Mouse (Mus musculus): Measurements from ENCODE around the gene Syce3. TPM values are rescaled to one million over a fixed set of nuclear protein-coding genes. Genes with fewer than 3 reads are reported as not detected.

Syce3 gene
- total RNA-seq, 1 experiment from 2014 or later: not detected

GRCm38 (mm10) chr15:89376957-89377356, 33.3 kb downstream of the Syce3 start, which contains the start of gene Tymp:
TSS of gene Tymp (minus strand) at chr15:89377039.
- no peak for ATAC-seq (replicated peaks; ENCODE audit: insufficient number of reproducible peaks, low FRiP score, low TSS enrichment, poor library complexity, severe bottlenecking)

GRCm38 (mm10) chr15:89376040-89376439, 34.3 kb downstream of the Syce3 start:
- ATAC-seq (replicated peaks; ENCODE audit: insufficient number of reproducible peaks, low FRiP score, low TSS enrichment, poor library complexity, severe bottlenecking): no peak

GRCm38 (mm10) chr15:89374801-89375534, 35.3 kb downstream of the Syce3 start:
- ATAC-seq (replicated peaks; ENCODE audit: insufficient number of reproducible peaks, low FRiP score, low TSS enrichment, poor library complexity, severe bottlenecking): no peak

DNA sequence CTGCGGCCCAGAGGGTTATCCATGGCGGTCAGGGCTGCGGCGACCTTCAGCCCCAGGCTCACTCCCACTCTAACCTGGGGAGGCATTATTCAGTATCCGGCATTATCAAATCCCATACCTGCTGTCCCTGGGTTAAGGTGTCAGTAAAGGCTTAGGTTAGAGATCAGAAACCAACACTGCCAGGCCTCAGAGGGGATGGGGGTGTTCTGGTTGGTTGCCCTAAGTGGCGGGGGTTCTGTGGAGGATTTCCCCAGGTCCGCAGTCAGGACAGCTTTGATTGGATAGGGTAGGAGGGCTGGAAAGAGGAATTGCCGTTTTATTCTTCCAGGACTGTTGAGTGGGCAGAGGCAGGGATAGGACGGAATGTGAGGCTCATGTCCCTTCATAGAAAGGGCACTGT, 36.0 kb downstream of the Syce3 start:
- ATAC-seq (replicated peaks; ENCODE audit: insufficient number of reproducible peaks, low FRiP score, low TSS enrichment, poor library complexity, severe bottlenecking): no peak

DNA sequence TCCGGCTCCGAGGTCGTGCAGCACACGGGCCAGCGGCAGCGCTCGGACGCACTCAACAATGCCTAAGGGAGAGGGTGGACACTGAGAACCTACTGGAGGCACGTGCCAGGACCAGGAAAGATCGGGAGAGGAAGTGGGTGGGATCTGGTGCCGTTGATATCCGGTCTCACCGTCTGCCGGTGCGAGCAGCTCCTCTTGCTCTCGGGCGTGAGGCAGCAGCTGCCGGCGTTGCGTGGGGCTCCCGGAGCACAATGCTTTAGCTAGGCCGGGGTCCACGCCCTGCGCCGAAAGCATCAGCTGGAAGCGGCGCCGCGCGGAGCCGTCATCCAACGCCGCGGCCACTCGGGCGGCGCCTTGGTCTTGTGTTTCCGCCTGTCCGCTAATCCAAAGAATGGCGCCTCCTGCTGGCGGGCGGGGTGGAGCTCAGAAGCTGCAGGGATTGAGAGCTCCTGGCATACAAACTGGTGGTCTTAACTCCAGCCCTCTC, 36.5 kb downstream of the Syce3 start, which contains the start of gene Sco2:
Gene Sco2 (minus strand): TSS at position 85 of the 487 bp plus-strand sequence.
- peak; percentile 42 for ATAC-seq (replicated peaks; ENCODE audit: insufficient number of reproducible peaks, low FRiP score, low TSS enrichment, poor library complexity, severe bottlenecking)

GRCm38 (mm10) chr15:89373027-89373761, 37.1 kb downstream of the Syce3 start:
- ATAC-seq (replicated peaks; ENCODE audit: insufficient number of reproducible peaks, low FRiP score, low TSS enrichment, poor library complexity, severe bottlenecking): peak; percentile 72

- ATAC-seq (replicated peaks; ENCODE audit: insufficient number of reproducible peaks, low FRiP score, low TSS enrichment, poor library complexity, severe bottlenecking): no peak
These were observed 37.8 kb downstream of the Syce3 start for GRCm38 (mm10) chr15:89372536-89372935.

DNA sequence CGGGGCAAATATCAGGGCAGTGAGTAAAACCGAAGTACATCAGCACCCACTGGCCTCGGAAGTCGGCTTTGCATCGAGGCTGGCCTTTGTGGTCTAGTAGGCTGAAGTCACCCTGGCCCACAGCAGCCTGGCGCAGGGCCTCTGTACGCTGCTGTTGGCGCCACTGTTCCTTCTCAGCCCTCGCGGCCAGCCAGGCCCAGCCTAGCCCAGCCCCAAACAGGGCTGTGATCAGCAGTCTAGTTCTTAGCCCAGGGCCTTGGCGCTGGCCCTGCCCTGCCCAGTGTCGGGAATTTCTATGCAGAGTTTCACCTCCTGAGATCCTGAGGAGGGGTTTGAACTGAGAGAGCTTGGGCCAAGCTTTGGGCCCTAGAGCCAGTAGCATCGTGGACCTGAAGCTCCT, 38.2 kb downstream of the Syce3 start:
- no peak for ATAC-seq (replicated peaks; ENCODE audit: insufficient number of reproducible peaks, low FRiP score, low TSS enrichment, poor library complexity, severe bottlenecking)

DNA sequence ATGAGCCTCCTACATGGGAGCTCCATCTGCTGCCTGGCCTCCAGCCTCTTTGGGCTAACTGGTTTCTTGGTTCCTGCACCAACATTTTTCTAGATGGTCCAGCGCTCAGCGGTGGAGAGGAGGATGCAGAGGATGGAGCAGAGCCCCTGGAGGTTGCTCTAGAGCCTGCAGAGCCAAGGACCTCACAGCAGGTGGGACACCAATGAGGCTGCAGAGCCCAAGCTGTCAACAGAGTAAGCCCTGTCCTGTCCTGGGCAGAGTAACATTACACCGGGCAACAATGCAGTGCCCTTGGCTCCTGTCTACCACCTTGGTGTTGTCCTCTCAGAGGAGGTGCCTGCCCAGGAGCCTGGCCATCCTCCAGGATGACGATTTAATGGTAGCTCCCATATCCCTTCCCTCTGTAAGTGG, 45.2 kb downstream of the Syce3 start:
- 0 out of 2 replicates have a peak, but pooled peaks have one; percentile 7 for ATAC-seq (replicated peaks; ENCODE audit: insufficient number of reproducible peaks, low FRiP score, low TSS enrichment, poor library complexity, severe bottlenecking)

GRCm38 (mm10) chr15:89363051-89363450, 47.3 kb downstream of the Syce3 start:
- no peak for ATAC-seq (replicated peaks; ENCODE audit: insufficient number of reproducible peaks, low FRiP score, low TSS enrichment, poor library complexity, severe bottlenecking)

- no peak for ATAC-seq (replicated peaks; ENCODE audit: insufficient number of reproducible peaks, low FRiP score, low TSS enrichment, poor library complexity, severe bottlenecking)
These were observed 51.5 kb downstream of the Syce3 start for GRCm38 (mm10) chr15:89358784-89359183.

DNA sequence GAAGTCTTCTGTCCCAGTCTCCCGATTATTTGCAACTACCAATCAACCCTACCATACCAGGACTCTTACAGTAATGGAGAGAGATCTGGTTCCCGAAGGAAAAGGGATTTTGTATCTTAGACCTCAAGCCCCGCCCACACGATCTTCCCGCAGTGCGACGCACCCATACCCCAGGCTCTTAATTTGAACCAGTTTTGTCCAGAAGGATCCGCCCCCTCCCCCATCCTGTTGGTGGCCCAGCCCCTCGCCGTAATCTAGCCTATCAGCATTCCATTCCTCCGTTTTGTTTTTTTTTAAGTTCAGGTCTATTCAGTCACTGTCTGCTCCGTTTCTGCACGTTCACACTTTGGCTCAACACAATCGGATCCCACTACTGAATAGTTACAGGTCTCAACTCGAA, 53.9 kb downstream of the Syce3 start:
- ATAC-seq (replicated peaks; ENCODE audit: insufficient number of reproducible peaks, low FRiP score, low TSS enrichment, poor library complexity, severe bottlenecking): no peak

GRCm38 (mm10) chr15:89355241-89356187, 54.8 kb downstream of the Syce3 start, which contains the start of the genes Lmf2 and Ncaph2:
TSS of gene Lmf2 (minus strand) at chr15:89355659.
TSS of gene Ncaph2 (plus strand) at chr15:89355719.
- peak; percentile 88 for ATAC-seq (replicated peaks; ENCODE audit: insufficient number of reproducible peaks, low FRiP score, low TSS enrichment, poor library complexity, severe bottlenecking)

DNA sequence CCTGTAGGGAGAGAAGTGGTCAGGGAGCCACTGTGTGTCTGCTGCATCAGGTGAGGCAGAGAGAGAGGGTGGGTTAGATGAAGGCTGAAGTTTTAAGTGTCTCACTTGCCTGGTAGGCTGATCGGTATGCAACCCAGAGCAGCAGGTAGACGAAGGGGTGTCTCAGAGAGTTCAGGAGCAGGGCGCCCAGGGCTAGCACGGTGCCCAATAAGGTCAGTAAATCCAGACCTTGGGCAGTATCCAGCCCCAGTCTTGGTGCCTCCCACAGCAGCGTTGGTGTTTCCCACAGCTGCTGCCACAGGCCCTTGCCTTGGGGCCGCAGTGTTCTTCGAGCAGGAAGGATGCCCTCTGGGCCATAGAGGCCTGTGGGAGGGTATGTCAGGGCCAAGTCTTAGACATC, 55.8 kb downstream of the Syce3 start:
- ATAC-seq (replicated peaks; ENCODE audit: insufficient number of reproducible peaks, low FRiP score, low TSS enrichment, poor library complexity, severe bottlenecking): no peak

GRCm38 (mm10) chr15:89353837-89354236, 56.5 kb downstream of the Syce3 start:
- no peak for ATAC-seq (replicated peaks; ENCODE audit: insufficient number of reproducible peaks, low FRiP score, low TSS enrichment, poor library complexity, severe bottlenecking)

GRCm38 (mm10) chr15:89352795-89353194, 57.5 kb downstream of the Syce3 start:
- ATAC-seq (replicated peaks; ENCODE audit: insufficient number of reproducible peaks, low FRiP score, low TSS enrichment, poor library complexity, severe bottlenecking): no peak

- ATAC-seq (replicated peaks; ENCODE audit: insufficient number of reproducible peaks, low FRiP score, low TSS enrichment, poor library complexity, severe bottlenecking): no peak
These were observed 58.2 kb downstream of the Syce3 start for GRCm38 (mm10) chr15:89352054-89352453.

DNA sequence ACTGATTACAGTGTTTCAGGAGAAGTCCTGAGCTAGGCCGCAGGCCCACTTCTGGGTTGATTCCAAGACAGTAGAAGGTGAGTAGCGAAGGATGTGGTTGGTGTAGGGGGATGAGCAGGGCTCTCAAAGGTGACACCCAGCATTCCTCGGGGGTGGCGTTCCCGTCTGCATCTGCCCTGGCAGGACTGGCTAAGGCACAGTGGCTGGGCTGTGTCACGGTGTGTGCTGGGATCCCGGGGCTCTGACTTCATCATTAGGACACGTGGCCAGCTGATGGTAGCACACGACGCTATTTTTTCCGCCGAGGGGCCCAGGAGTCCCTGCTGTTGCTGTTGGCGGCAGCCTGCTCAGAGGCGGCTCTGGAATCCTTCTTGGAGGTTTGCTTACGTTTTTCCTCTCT, 59.0 kb downstream of the Syce3 start:
- ATAC-seq (replicated peaks; ENCODE audit: insufficient number of reproducible peaks, low FRiP score, low TSS enrichment, poor library complexity, severe bottlenecking): no peak

DNA sequence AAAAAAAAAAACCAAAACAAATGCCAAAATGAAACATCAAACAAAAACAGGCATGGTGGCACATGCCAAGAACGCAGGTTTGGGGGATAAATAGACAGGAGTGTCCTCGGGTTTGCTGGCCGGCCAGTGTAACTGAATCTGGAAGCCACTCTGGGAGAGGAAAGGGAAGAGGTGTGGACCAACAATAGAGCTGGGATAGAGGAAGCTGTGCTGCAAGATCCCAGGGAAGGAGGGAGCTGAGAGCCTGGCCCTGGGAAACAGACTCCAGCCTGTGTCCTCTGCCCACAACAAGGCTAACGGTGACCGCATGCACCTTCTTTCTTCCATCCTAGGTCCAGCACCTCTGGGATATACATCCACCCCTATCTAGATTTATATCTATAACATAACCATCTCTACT, 59.9 kb downstream of the Syce3 start:
- no peak for ATAC-seq (replicated peaks; ENCODE audit: insufficient number of reproducible peaks, low FRiP score, low TSS enrichment, poor library complexity, severe bottlenecking)

Data from monocyte, adult 5-6 weeks (primary cell).